Comparison of ENCODE assay signal across 11 mouse cellular contexts in genomic region chr1:167384156-167384555, GRCm38 (mm10). TPM values are rescaled to one million over a fixed set of nuclear protein-coding genes. Genes with fewer than 3 reads are reported as not detected.
DNase-seq lines count a peak whose midpoint lies in the region; ATAC-seq and TF ChIP-seq lines count a peak whose summit lies in the region.
"Had no signal": no experiment of that assay in that cellular context is flagged by ENCODE, and none has a peak within 500 bp of the region (broad histone marks: within the 10 kb centered on the region; RNA-seq: fewer than 3 reads in every experiment).

No protein-coding gene starts in this region.

- DNase-seq in hindbrain, embryonic 11.5 days (ENCODE audit: low spot score): no peak
- peak; percentile 85 for DNase-seq in c-Kit-positive CD71-positive TER-119-negative erythroid progenitor cells, embryonic 14.5 days (ENCODE audit: low read depth)
- peak; percentile 76 to 81 for DNase-seq in spleen, postnatal 4 days (ENCODE audit: low spot score in 2 of 2)
- DNase-seq in lung, adult 18-20 months: no peak
- no peak for DNase-seq in lung, postnatal 0 days (ENCODE audit: low spot score)
- DNase-seq: adrenal gland, postnatal 25 days; kidney, postnatal 14 days; right cerebral cortex, adult 18-20 months had no signal

- H3K9ac ChIP-seq in hindbrain, embryonic 11.5 days (ENCODE audit: low read depth, low read length): no peak overlapping the region
- H3K9ac ChIP-seq in hindbrain, embryonic 16.5 days (ENCODE audit: low read depth, low read length): no peak overlapping the region
- no peak overlapping the region for H3K9ac ChIP-seq in intestine, postnatal 0 days (ENCODE audit: low read depth, low read length)
- no peak overlapping the region for H3K9ac ChIP-seq in lung, postnatal 0 days (replicated peaks; ENCODE audit: low read depth)

- H3K4me1 ChIP-seq in hindbrain, embryonic 11.5 days (replicated peaks; ENCODE audit: control insufficient read depth, insufficient read depth, low read length): no peaks in the 10 kb centered on the region
- H3K4me1 ChIP-seq in hindbrain, embryonic 16.5 days (ENCODE audit: control insufficient read depth, insufficient read depth, low read depth, low read length): no peaks in the 10 kb centered on the region
- H3K4me1 ChIP-seq in intestine, postnatal 0 days (replicated peaks; ENCODE audit: control insufficient read depth, insufficient read depth, low read length): peaks cover 18% of the 10 kb centered on the region; the same call in 1 of the 2 replicates
- H3K4me1 ChIP-seq in lung, postnatal 0 days (ENCODE audit: insufficient read depth, low read depth, low read length): no peaks in the 10 kb centered on the region

- TF ChIP-seq EP300 in lung, postnatal 0 days (IDR thresholded peaks at IDR 0.05): no peak

- TF ChIP-seq CTCF in intestine, postnatal 0 days (IDR thresholded peaks at IDR 0.05; ENCODE audit: low read depth): no peak
- TF ChIP-seq CTCF in lung, postnatal 0 days (IDR thresholded peaks at IDR 0.05): no peak

- H3K9me3 ChIP-seq in hindbrain, embryonic 11.5 days (ENCODE audit: control insufficient read depth, low read length): no peaks in the 10 kb centered on the region
- H3K9me3 ChIP-seq in hindbrain, embryonic 16.5 days (ENCODE audit: control insufficient read depth, low read length): no peaks in the 10 kb centered on the region
- no peaks in the 10 kb centered on the region for H3K9me3 ChIP-seq in intestine, postnatal 0 days (ENCODE audit: control insufficient read depth)
- no peaks in the 10 kb centered on the region for H3K9me3 ChIP-seq in lung, postnatal 0 days (ENCODE audit: low read length)

- no peak overlapping the region for H3K4me3 ChIP-seq in hindbrain, embryonic 11.5 days (ENCODE audit: low read depth, low read length)
- no peak overlapping the region for H3K4me3 ChIP-seq in hindbrain, embryonic 16.5 days (ENCODE audit: low read length)
- H3K4me3 ChIP-seq in intestine, postnatal 0 days (ENCODE audit: low read depth, low read length): no peak overlapping the region
- no peak overlapping the region for H3K4me3 ChIP-seq in lung, postnatal 0 days (ENCODE audit: low read depth, low read length)

- no peak overlapping the region for H3K4me2 ChIP-seq in hindbrain, embryonic 11.5 days (replicated peaks; ENCODE audit: low read depth, low read length)
- no peak overlapping the region for H3K4me2 ChIP-seq in hindbrain, embryonic 16.5 days (ENCODE audit: low read length)
- H3K4me2 ChIP-seq in intestine, postnatal 0 days (replicated peaks; ENCODE audit: low read depth): no peak overlapping the region
- no peak overlapping the region for H3K4me2 ChIP-seq in lung, postnatal 0 days (replicated peaks; ENCODE audit: low read depth, low read length)

- H3K27me3 ChIP-seq in hindbrain, embryonic 11.5 days (ENCODE audit: control insufficient read depth, insufficient read depth, low read length): no peaks in the 10 kb centered on the region
- no peaks in the 10 kb centered on the region for H3K27me3 ChIP-seq in hindbrain, embryonic 16.5 days (replicated peaks; ENCODE audit: control insufficient read depth, insufficient read depth, low read length)
- H3K27me3 ChIP-seq in intestine, postnatal 0 days (replicated peaks; ENCODE audit: control insufficient read depth, insufficient read depth, low read length): no peaks in the 10 kb centered on the region
- H3K27me3 ChIP-seq in lung, postnatal 0 days (replicated peaks; ENCODE audit: insufficient read depth, low read length): no peaks in the 10 kb centered on the region

- 78% methylated on average over 3 of the region's 3 CpGs for WGBS in hindbrain, embryonic 11.5 days
- WGBS in hindbrain, embryonic 16.5 days: 83% methylated on average over 3 of the region's 3 CpGs
- 29% methylated on average over 3 of the region's 3 CpGs for WGBS in intestine, postnatal 0 days
- 56% methylated on average over 3 of the region's 3 CpGs for WGBS in lung, postnatal 0 days

- 0 out of 2 replicates have a peak, but pooled peaks have one; percentile 54 for ATAC-seq in hindbrain, embryonic 11.5 days (ENCODE audit: low FRiP score)
- no peak for ATAC-seq in hindbrain, embryonic 16.5 days
- ATAC-seq in intestine, postnatal 0 days: peak; percentile 70
- no peak for ATAC-seq in lung, postnatal 0 days
- ATAC-seq: forebrain, embryonic 16.5 days had no signal

- H3K27ac ChIP-seq in hindbrain, embryonic 11.5 days (ENCODE audit: low read depth, low read length): no peak overlapping the region
- H3K27ac ChIP-seq in hindbrain, embryonic 16.5 days (ENCODE audit: low read depth, low read length): no peak overlapping the region
- H3K27ac ChIP-seq in intestine, postnatal 0 days (ENCODE audit: low read depth, low read length): peak overlapping the region; percentile 75
- no peak overlapping the region for H3K27ac ChIP-seq in lung, postnatal 0 days (ENCODE audit: low read length)

- no peaks in the 10 kb centered on the region for H3K36me3 ChIP-seq in hindbrain, embryonic 11.5 days (ENCODE audit: control insufficient read depth, insufficient read depth, low read length)
- H3K36me3 ChIP-seq in hindbrain, embryonic 16.5 days (ENCODE audit: control insufficient read depth, insufficient read depth, low read length): no peaks in the 10 kb centered on the region
- no peaks in the 10 kb centered on the region for H3K36me3 ChIP-seq in intestine, postnatal 0 days (ENCODE audit: control insufficient read depth, insufficient read depth)
- H3K36me3 ChIP-seq in lung, postnatal 0 days (ENCODE audit: insufficient read depth, low read length): no peaks in the 10 kb centered on the region

RNA-seq across cellular contexts. Expression of gene Mgst3, which starts 9.5 kb away (rescaled TPM):
- 69.6 and 71.8 TPM in 2 replicates for polyA plus RNA-seq in hindbrain, embryonic 11.5 days (2014; fragmentation: Nextera tagmentation; extraction: Ambion mirVana)
- 202 and 237 TPM in 2 replicates for polyA plus RNA-seq in hindbrain, embryonic 16.5 days (2015; fragmentation: Nextera tagmentation; extraction: Ambion mirVana)
- 305 and 323 TPM in 2 replicates for polyA plus RNA-seq in intestine, postnatal 0 days (2015; fragmentation: Nextera tagmentation; extraction: Ambion mirVana)
- 67.5 and 70.1 TPM in 2 replicates for polyA plus RNA-seq in lung, postnatal 0 days (2015; fragmentation: Nextera tagmentation; extraction: Ambion mirVana)

RNA-seq across cellular contexts. Expression of gene Aldh9a1, which starts 34.4 kb away (rescaled TPM):
- 35.6 and 36.2 TPM in 2 replicates for polyA plus RNA-seq in hindbrain, embryonic 11.5 days (2014; fragmentation: Nextera tagmentation; extraction: Ambion mirVana)
- polyA plus RNA-seq in hindbrain, embryonic 16.5 days (2015; fragmentation: Nextera tagmentation; extraction: Ambion mirVana): 43.8 and 43.9 TPM in 2 replicates
- polyA plus RNA-seq in intestine, postnatal 0 days (2015; fragmentation: Nextera tagmentation; extraction: Ambion mirVana): 185 and 214 TPM in 2 replicates
- 33.2 and 35.4 TPM in 2 replicates for polyA plus RNA-seq in lung, postnatal 0 days (2015; fragmentation: Nextera tagmentation; extraction: Ambion mirVana)

Comparison
In these comparisons a context has a peak if more than half of its experiments do, and no peak if none do; other contexts are left out.
1. ATAC-seq: peak in hindbrain, embryonic 11.5 days (single experiment) and intestine, postnatal 0 days (single experiment); none in hindbrain, embryonic 16.5 days (single experiment) and lung, postnatal 0 days (single experiment).
2. DNase-seq: peak in c-Kit-positive CD71-positive TER-119-negative erythroid progenitor cells, embryonic 14.5 days (single experiment) and spleen, postnatal 4 days (2 of 2); none in hindbrain, embryonic 11.5 days (single experiment), lung, adult 18-20 months (0 of 2) and lung, postnatal 0 days (single experiment).